Mouse (Mus musculus) bone marrow, adult 2 months (tissue): ENCODE results near the gene Igf2bp3.

ENCODE experiments used
- CTCF ChIP-seq: fragments of 200-500 bp; IDR thresholded peaks from 2 replicates; pipeline ENCODE4 v1.5.1; 2011; ENCODE audit warnings: low read length, control low read depth; ENCODE audit not compliant: control insufficient read depth, insufficient read depth
- POLR2A ChIP-seq: fragments of 200-500 bp; IDR thresholded peaks from 2 replicates; pipeline ENCODE4 v1.6.1; 2011; ENCODE audit warnings: low read depth, mild to moderate bottlenecking, control low read depth, low read length, borderline replicate concordance; ENCODE audit not compliant: control insufficient read depth

GRCm38 (mm10) chr6:49166318-49166717, 48.4 kb downstream of the Igf2bp3 start:
- TF ChIP-seq CTCF (no peak), POLR2A (no peak)
